Mouse (Mus musculus): ENCODE data around the gene 2310046K23Rik.
"Not testable (repeated sequence)": the region's sequence is repeated elsewhere in the genome, so short reads cannot be mapped to it uniquely, and the experiment has no call there.

2310046K23Rik gene

DNA sequence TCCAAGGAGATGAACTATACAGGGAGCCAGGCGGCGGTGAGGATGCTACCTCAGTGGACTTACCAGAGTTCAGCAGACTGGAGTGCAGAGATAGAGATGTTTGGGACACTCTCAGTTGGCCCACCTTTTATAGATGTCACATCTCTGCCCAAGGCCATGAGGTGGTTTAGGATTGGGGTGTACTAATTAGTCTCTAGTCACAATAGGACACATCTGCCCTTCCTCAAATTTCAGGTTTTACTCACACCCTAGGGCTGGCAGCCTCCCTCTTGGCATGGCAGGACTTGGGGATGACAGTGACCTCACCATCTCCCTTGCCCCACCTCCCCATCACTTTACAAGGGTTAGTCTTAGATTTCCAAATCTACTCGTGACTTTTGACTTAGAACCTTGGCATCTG is at the start of gene 2310046K23Rik:
TSS of gene 2310046K23Rik (minus strand) at position 101 of the 400 bp plus-strand sequence.
- DNase-seq = no peak

DNA sequence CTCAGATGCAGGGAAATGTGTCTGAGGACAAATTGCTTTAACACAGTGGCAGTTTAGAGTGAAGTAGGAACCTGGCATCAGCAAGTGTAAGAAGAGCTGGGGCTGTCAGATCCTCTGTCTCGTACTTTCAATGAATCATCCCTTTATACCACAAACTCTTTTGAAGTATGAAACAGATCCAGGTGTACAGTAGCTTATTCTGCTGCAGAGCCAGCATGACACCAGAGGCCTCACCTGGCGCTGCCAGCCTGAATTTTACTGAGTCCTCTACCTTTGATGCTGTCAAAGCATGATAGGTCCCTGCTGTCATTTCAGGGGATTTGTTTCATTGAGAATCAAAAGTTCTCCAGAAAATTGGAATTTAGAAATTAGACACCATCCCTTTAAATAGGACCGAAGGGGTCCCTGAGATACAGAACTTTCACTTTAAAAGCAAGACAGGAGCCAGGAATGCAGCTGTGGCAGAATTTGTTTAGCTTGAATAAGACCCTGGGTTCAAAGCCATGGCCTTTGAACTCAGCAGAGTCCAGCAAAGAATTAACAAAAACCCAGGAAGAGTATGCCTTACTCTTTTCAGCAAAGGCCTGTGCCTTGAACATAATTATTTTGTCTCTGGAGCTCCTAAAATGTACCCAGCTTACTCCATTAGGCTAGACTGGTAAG is 49.0 kb upstream of the 2310046K23Rik start:
- no peak for DNase-seq

DNA sequence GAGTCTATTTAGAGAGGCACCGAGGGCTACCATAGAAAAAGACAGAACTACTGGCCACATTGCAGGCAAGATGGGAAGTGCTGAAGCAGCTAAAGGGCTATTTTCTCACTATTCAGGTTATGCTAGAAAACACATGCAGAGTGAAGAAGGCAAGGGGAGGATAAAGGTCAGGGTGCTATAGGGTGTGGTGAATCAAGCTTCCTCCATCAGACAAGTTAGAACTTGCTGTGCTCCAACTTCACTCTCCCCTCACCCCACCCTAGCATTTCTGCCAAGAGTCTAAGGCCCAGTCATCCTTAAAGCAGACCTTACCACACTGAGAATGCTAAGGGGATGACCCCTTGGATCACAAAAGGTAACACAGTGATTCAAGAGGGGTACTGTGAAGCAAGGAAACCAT is 45.2 kb upstream of the 2310046K23Rik start:
- no peak for DNase-seq

DNA sequence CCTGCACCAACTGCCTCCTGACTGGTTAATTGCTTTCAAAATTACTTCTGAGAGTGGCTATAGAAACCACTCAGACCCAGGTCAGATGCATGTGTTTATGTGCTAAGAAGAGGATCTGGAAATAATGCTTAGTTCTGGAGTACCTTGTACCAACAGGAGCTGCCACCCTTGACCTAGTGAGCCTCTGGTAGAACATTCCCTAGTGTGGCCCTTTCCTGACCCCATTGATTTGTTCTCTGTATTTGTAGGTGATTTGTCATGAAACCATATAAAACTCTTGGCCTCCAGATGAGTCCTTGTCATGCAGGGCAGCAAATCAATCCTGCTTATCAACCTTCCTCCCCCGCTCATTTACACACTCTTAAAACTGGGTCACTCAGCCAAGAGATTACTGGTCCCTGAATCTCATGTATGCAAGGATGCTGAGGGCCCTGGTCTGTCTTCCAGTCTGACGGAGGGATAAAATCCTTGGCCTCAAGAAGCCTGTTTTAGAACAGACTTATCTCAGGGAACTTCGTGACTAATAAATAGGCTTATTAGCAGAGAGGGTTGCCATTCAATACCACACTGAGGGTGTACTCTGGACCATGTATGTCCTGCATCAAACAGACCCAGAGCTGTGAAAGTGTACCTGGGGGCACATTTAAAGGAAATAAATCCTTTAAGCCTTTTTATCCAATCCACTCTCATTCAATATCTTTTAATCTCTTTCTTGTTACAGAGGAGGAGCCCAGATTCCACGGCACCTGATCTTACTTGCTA is 44.5 kb upstream of the 2310046K23Rik start:
- no peak for DNase-seq

DNA sequence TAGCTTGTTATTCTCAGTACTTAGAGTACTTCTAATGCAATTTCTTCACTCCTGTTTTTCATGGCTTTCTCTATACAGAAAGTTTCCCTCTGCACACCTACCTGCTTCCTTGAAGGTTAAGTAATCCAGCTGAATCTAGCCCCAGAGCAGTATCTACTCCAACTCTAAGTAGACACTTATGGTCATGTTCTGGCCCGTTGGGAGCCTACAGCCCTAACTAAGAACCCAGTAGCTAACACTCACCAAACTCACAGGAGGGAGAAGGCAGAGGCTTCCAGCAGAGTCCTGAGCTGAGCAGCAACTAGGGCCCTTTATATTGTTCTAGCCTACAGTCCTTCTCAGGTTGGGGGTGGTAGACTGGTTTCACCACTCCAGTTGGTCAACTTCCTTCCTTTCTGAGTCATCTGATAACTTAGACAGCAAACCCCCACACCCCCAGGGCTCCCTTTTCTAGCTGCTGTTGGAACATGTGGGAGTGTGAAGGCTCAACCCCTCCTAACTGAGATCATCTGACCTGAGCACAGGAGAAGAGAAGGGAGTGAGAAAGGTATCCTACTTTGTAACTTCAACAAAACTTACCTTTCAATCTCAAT is 39.2 kb upstream of the 2310046K23Rik start, which contains the start of gene Ivl:
TSS of gene Ivl (minus strand) at position 287 of the 593 bp plus-strand sequence.
- DNase-seq = no peak

DNA sequence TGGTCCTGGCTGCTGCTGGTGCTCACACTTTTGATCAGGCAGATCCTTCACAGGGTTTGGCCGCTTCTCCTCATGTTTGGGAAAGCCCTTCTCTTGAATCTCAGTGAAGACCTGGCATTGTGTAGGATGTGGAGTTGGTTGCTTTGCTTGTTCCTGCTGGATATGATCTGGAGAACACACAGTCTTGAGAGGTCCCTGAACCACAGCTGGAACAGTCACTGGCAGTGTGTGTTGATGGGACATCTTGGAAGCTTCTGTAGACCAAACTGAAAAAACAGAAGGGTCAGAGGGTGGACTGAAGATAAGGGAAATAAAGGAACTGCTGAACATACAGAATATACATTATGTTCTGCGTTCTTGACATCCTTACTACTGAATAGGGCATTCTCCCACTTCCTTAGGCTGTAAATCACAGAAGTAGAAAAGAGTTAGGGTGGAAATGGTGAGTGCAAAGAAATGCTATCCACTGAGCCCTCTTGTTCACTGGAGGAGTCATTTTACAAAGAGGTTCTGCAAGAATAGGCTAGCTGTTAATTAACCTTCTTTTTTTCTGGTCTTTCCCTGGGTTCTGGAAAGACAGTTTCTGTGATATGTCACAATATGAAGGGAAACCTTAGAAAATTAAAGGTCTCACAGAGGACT is 38.3 kb upstream of the 2310046K23Rik start:
- no peak for DNase-seq

DNA sequence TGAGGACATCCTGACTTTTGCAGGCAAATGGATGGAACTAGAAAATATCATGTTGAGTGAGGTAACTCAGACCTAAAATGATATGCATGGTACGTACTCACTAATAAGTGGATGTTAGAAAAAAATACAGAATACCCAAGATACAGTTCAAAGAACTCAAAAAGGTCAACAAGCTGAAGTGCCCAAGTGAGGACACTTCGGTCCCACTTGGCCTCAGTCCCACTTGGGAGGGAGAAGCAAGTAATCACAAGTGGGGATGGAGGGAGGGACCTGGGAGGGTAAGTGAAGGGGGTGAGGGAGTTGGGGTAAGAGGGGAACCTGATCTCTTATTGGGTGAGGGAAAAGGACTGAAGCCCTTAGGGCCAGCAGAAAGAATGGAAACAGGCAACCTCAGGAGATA is 34.4 kb upstream of the 2310046K23Rik start:
- no peak for DNase-seq

DNA sequence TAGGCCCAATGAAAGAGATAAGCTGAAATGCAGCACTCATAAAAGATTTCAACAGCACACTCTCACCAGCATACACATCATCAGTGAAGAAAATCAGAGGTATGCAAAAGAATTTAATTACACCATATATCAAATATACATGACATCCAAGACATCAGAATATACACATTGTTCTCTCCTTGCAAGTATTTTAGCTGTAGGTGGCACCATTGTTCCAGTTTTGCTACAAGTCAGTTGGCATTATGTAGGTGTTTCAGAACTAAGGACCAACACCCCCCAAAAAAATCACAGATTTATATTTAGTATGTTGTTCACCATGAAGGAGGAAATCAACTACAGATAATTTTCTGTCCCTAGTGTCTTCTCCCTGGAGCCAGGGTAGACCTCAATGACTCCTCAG is 31.1 kb upstream of the 2310046K23Rik start:
- DNase-seq = no peak

DNA sequence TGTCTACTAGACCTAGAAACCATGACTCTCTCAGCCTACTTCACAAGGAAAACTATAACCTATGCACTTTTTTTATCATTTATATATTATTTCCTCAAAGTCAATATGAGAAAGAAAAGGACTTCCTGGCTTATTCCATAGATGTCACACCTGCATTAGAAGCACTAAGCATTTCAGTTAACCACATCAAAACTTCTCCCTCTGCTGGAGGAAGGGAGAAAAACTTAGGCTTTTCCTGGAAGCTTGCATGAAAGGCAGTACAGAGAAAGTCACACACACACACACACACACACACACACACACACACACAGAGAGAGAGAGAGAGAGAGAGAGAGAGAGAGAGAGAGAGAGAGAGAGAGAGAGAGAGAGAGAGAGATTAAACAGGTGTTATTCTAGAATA is 22.0 kb downstream of the 2310046K23Rik start:
- DNase-seq = peak in 1 of 2 experiments; percentile 2

DNA sequence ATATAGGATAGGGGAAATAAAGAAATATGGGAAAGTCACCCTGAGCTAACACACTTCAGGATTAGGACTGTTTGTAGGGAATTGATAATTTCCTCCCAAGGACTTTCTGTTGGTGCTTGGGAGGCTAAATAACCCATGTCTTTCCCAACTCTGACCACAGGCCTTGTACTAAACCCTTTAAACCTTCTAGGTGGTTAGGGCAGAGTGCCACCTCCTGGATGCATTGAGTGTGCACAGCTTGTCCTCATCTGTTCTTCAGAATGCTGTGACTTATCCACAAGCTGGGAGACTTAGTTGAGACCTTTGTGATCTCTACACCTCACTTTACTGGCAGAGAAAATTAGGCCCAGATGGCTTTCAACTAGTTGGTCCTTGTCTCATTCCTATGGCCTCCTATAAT is 23.5 kb downstream of the 2310046K23Rik start:
- DNase-seq = peak; percentile 23 to 29

DNA sequence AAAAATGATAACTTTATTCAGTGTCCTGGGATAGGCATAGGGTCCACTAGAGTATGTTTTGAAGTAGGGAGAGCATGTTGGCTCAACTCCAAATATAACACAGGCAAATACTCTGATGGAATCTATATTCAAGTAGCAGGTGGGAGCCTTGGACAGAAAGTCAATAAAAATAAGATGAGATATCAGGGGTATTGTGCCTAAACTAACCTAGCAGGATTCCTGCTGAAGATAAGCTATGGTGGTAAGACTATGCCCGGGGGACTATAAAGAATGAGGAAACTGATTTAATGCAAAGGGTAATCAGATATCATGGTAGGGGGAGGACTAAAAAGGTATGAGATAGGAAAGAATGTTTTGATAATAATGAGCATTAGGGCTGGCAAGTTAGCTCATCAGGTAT is 26.1 kb downstream of the 2310046K23Rik start:
- no peak for DNase-seq

DNA sequence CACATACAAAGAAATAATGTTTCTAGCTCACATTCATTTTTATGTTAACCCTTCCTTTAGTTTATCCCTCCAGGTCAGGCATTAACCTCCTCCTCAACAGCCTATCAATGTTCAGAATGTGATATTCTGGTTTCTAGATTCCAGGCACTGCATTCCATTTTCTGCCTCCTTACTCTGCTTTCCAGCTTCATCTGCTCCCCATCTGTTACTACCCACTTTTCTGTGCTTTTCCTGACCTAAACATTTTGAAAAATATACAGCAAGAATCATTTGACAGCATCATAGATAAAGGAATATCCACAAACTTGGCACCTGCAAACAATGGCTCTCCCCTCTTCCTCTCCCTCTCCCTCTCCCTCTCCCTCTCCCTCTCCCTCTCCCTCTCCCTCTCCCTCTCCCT is 30.8 kb downstream of the 2310046K23Rik start:
- DNase-seq = no peak

DNA sequence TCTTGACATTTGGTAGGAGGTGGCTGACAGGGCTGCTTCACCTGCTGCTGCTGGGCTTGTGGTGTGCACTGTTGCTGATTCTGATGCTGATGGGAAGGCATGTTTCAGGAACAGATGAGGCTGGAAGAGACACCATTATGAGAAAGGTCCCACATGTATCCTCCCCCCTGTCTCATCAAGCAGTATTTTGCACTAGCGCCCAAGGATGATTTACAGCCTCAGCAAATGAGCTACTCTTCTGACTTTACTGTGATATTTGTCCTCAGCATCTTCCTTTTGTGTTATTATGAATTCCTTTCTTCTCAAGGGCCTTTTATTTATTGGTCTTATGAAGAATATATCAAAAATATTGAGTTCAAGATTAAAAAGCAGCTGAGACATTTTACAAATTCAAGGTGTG is 33.9 kb downstream of the 2310046K23Rik start, which contains the start of gene Sprr4:
TSS of gene Sprr4 (minus strand) at position 101 of the 400 bp plus-strand sequence.
- DNase-seq = no peak

DNA sequence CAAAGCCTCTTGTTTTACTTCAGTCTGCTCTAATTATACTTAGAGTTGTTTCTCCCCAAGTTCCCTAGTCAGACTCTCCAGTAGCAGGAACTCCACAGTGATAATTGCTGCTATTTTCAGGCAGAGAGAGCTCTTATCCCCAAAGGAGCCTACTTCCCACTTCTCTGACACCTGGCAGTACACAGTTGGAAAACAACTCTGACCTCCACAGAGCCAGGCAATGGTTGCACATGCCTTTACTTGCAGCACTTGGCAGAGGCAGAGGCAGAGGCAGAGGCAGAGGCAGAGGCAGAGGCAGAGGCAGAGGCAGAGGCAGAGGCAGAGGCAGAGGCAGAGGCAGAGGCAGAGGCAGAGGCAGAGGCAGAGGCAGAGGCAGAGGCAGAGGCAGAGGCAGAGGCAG is 44.0 kb downstream of the 2310046K23Rik start:
- DNase-seq = not testable (repeated sequence)

DNA sequence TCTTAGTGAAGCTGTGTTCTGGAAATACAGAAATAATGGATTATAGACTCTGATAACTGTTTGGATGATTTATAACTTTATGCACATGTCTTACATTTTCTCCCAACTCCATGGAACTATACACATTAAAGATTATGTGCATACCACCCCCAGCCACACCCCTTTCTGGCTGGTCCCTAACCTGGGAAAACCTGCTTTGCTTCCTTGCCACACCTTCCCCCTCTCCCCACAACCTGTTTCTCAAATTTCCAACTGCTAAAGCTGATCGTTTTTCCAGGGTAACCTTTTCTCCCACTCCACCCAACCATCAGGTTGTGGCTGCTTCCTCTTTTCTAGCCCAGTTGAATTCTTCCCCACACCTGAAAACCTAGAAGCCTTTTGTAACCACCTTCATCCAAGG is 48.0 kb downstream of the 2310046K23Rik start:
- DNase-seq = no peak

DNA sequence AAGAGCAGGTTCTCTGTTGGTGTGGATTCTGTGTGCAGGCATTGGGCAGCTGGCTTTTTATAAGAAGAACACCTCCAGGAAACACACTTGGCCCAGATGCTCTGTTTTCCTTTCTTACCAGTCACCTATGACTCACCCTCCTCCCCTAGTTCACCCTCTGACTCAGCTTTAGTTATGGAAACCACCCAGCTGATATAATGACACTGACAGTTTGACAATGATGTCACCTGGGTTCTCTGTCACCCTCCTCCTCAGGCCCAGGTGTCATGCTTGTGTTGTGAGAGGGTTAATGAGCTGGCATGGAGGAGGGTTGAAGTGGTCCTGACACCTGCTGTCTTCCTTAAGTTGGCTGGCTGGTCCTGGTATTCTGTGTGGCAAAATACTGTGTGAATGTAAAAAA is 48.4 kb downstream of the 2310046K23Rik start, which contains the start of gene Sprr1a:
TSS of gene Sprr1a (minus strand) at position 33 of the 400 bp plus-strand sequence.
- DNase-seq = no peak

All from cerebellum, postnatal 10 days (tissue).